Mouse (Mus musculus): Measurements from ENCODE around the gene Mboat2. TPM values are rescaled to one million over a fixed set of nuclear protein-coding genes. Genes with fewer than 3 reads are reported as not detected.

Mboat2 gene
- total and polyA plus RNA-seq, 3 experiments = 0.20 to 1.6 (median 0.98) TPM

DNA sequence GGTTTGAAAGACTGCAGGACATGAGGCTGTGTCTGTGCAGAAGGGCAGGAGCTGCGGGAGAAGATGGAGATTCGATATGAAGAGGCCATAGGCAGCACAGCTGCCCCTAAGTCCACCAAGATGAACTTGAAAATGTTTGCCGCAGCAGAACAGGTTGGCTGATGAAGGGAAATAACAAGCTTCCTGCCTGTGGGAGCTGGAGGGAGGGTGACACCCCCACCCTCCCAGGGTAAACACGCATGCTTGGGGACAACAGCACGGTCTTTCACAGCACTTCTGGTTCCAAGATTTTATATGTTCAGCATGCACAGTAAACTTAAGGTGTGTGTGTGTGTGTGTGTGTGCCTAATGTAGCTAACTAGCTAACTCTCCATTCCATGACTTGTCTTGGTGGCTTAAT lies 38.6 kb downstream of the Mboat2 start:
- Histone ChIP-seq H3K27me3 (ENCODE audit: insufficient read depth, low read length) (no peaks in the 10 kb centered on the region), H3K4me3 (ENCODE audit: low read depth, low read length) (no peak overlapping the region), H3K9me3 (replicated peaks) (no peaks in the 10 kb centered on the region), H3K4me1 (ENCODE audit: insufficient read depth, low read depth, low read length) (peaks cover 33% of the 10 kb centered on the region), H3K36me3 (replicated peaks) (peaks cover 12% of the 10 kb centered on the region)
- TF ChIP-seq TAL1 (conservative IDR thresholded peaks at IDR 0.05; ENCODE audit: low read depth, low read length) (no peak), GATA1 (IDR thresholded peaks at IDR 0.05; ENCODE audit: borderline replicate concordance, low read length) (no peak), GATA2 (IDR thresholded peaks at IDR 0.05; ENCODE audit: borderline replicate concordance, low read depth, low read length) (no peak), CTCF (IDR thresholded peaks at IDR 0.05; ENCODE audit: low read depth, low read length) (no peak), POLR2AphosphoS5 (IDR thresholded peaks at IDR 0.05; ENCODE audit: insufficient replicate concordance, low read depth, low read length) (no peak)
- DNase-seq (ENCODE audit: low spot score) (no peak), ATAC-seq (ENCODE audit: extremely low read depth, insufficient number of reproducible peaks, low FRiP score, poor library complexity, severe bottlenecking) (no peak)

DNA sequence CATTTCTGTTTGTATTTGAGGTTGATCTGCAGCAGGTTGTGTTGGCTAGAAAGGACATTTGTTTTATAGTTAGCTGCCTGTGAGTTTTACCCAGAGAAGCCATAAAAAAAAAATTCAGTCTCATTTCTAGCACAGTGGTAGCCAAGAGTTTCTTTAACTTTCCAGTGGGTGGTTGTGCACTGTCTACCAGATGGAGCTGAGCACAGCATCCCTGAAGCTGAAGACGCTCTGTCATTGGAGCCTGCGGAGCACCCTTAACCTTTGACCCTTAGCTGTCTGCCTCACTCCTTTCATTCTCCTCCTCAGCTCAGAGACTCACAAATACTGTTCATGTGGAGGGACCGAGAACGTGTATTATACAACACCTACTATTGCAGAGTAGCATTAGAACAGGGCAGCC lies 40.2 kb downstream of the Mboat2 start:
- H3K9me3 ChIP-seq (replicated peaks) = no peaks in the 10 kb centered on the region
- peaks cover 38% of the 10 kb centered on the region for H3K4me1 ChIP-seq (ENCODE audit: insufficient read depth, low read depth, low read length)
- ATAC-seq (ENCODE audit: extremely low read depth, insufficient number of reproducible peaks, low FRiP score, poor library complexity, severe bottlenecking) (no peak), DNase-seq (ENCODE audit: low spot score) (no peak)
- no peak overlapping the region for H3K4me3 ChIP-seq (ENCODE audit: low read depth, low read length)
- H3K27me3 ChIP-seq (ENCODE audit: insufficient read depth, low read length) = no peaks in the 10 kb centered on the region
- no peak for TF ChIP-seq CTCF (IDR thresholded peaks at IDR 0.05; ENCODE audit: low read depth, low read length)
- TF ChIP-seq POLR2AphosphoS5 (IDR thresholded peaks at IDR 0.05; ENCODE audit: insufficient replicate concordance, low read depth, low read length) = no peak
- TF ChIP-seq GATA1 (IDR thresholded peaks at IDR 0.05; ENCODE audit: borderline replicate concordance, low read length) = no peak
- no peak for TF ChIP-seq GATA2 (IDR thresholded peaks at IDR 0.05; ENCODE audit: borderline replicate concordance, low read depth, low read length)
- no peak for TF ChIP-seq TAL1 (conservative IDR thresholded peaks at IDR 0.05; ENCODE audit: low read depth, low read length)
- H3K36me3 ChIP-seq (replicated peaks) = peaks cover 9% of the 10 kb centered on the region

DNA sequence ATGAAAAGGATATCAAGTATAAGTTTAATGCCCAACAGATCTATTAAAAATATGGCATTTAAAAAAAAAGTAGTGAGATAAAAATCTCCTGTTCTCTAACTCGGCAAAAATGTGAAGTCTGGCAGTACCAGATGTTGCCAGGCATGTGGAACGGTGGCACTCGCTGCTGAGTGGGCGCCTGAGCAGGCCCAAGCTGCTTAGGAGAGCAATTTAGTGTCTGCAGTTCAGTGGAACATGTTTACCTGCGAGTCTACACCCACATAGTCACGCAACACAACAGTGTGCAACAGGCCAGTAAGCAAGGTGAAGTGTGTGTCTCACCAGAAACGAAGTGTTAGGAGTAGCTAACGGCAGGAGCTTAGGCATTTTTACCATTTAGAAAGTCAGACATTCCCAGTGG lies 41.6 kb downstream of the Mboat2 start:
- Histone ChIP-seq H3K9me3 (replicated peaks) (no peaks in the 10 kb centered on the region), H3K27me3 (ENCODE audit: insufficient read depth, low read length) (no peaks in the 10 kb centered on the region), H3K4me3 (ENCODE audit: low read depth, low read length) (no peak overlapping the region), H3K36me3 (replicated peaks) (peaks cover 9% of the 10 kb centered on the region), H3K4me1 (ENCODE audit: insufficient read depth, low read depth, low read length) (peaks cover 37% of the 10 kb centered on the region)
- no peak for TF ChIP-seq GATA1 (IDR thresholded peaks at IDR 0.05; ENCODE audit: borderline replicate concordance, low read length)
- no peak for TF ChIP-seq GATA2 (IDR thresholded peaks at IDR 0.05; ENCODE audit: borderline replicate concordance, low read depth, low read length)
- no peak for TF ChIP-seq POLR2AphosphoS5 (IDR thresholded peaks at IDR 0.05; ENCODE audit: insufficient replicate concordance, low read depth, low read length)
- TF ChIP-seq CTCF (IDR thresholded peaks at IDR 0.05; ENCODE audit: low read depth, low read length) = no peak
- no peak for TF ChIP-seq TAL1 (conservative IDR thresholded peaks at IDR 0.05; ENCODE audit: low read depth, low read length)
- ATAC-seq (ENCODE audit: extremely low read depth, insufficient number of reproducible peaks, low FRiP score, poor library complexity, severe bottlenecking) (no peak), DNase-seq (ENCODE audit: low spot score) (no peak)

DNA sequence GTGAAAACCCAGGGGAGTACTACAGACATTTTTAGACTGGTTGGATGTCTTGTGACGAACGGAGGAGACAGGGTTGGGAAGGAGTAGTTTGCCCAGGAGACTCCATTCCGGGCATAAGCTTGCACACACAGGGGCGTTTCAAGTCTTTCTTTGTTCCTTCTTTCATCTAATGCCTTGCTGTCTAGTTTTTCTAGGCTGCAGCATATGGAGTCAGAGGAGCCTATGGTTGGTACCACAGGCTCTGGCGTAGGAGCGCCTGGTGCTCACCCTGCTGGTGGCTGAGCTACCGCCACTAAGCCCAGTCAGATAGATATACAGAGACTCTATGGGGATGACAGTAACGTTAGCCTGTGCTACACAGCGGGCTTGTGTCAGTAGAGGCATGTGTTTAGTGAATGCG lies 42.0 kb downstream of the Mboat2 start:
- no peak overlapping the region for H3K4me3 ChIP-seq (ENCODE audit: low read depth, low read length)
- H3K4me1 ChIP-seq (ENCODE audit: insufficient read depth, low read depth, low read length) = peaks cover 42% of the 10 kb centered on the region
- peaks cover 9% of the 10 kb centered on the region for H3K36me3 ChIP-seq (replicated peaks)
- no peaks in the 10 kb centered on the region for H3K9me3 ChIP-seq (replicated peaks)
- ATAC-seq (ENCODE audit: extremely low read depth, insufficient number of reproducible peaks, low FRiP score, poor library complexity, severe bottlenecking) (no peak), DNase-seq (ENCODE audit: low spot score) (no peak)
- TF ChIP-seq CTCF (IDR thresholded peaks at IDR 0.05; ENCODE audit: low read depth, low read length) (no peak), GATA2 (IDR thresholded peaks at IDR 0.05; ENCODE audit: borderline replicate concordance, low read depth, low read length) (no peak), GATA1 (IDR thresholded peaks at IDR 0.05; ENCODE audit: borderline replicate concordance, low read length) (no peak), POLR2AphosphoS5 (IDR thresholded peaks at IDR 0.05; ENCODE audit: insufficient replicate concordance, low read depth, low read length) (no peak), TAL1 (conservative IDR thresholded peaks at IDR 0.05; ENCODE audit: low read depth, low read length) (no peak)
- no peaks in the 10 kb centered on the region for H3K27me3 ChIP-seq (ENCODE audit: insufficient read depth, low read length)

DNA sequence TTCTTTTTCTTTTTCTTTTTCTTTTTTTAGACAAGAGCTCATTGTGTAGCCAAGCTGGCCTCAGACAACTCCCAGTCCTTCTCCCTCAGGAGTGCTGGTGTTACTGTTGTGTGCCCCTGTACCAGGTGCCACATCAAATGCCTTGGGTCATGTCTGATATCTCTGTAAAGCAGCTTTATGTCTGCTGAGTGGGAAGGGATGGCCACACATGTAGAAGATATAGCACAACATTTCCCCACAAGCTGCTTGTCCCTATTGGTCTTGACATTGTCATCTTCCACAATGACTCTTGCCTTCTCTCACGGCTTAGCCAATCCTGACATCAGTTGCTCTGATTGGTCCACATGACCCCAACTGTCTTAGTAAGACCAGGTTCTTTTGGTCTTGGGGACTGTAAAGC lies 45.2 kb downstream of the Mboat2 start:
- Histone ChIP-seq H3K36me3 (replicated peaks) (peaks cover 1% of the 10 kb centered on the region), H3K4me1 (ENCODE audit: insufficient read depth, low read depth, low read length) (peaks cover 54% of the 10 kb centered on the region), H3K27me3 (ENCODE audit: insufficient read depth, low read length) (no peaks in the 10 kb centered on the region), H3K4me3 (ENCODE audit: low read depth, low read length) (no peak overlapping the region), H3K9me3 (replicated peaks) (no peaks in the 10 kb centered on the region)
- no peak for ATAC-seq (ENCODE audit: extremely low read depth, insufficient number of reproducible peaks, low FRiP score, poor library complexity, severe bottlenecking)
- TF ChIP-seq GATA2 (IDR thresholded peaks at IDR 0.05; ENCODE audit: borderline replicate concordance, low read depth, low read length) (no peak), TAL1 (conservative IDR thresholded peaks at IDR 0.05; ENCODE audit: low read depth, low read length) (no peak), POLR2AphosphoS5 (IDR thresholded peaks at IDR 0.05; ENCODE audit: insufficient replicate concordance, low read depth, low read length) (no peak), CTCF (IDR thresholded peaks at IDR 0.05; ENCODE audit: low read depth, low read length) (no peak), GATA1 (IDR thresholded peaks at IDR 0.05; ENCODE audit: borderline replicate concordance, low read length) (no peak)
- no peak for DNase-seq (ENCODE audit: low spot score)

DNA sequence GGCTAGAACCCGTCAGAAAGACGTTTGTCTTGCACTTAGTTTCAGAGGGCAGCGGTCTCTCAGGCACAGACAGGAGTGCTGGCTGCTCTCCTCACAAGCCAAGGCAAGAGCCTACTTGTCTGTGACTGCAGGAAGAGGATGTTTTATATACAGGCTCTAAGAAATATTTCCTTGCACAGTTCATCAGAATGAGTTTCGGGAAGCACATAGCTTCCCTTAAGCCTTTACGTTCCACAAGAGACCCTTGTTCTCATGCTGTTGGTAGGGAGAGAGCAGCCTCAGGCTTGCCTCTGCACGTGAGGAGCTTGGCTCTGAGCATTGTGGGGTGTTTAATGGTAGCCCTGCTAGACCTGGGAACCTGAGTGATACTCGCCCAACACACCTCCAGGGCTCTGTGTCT lies 46.6 kb downstream of the Mboat2 start:
- DNase-seq (ENCODE audit: low spot score) (no peak), ATAC-seq (ENCODE audit: extremely low read depth, insufficient number of reproducible peaks, low FRiP score, poor library complexity, severe bottlenecking) (no peak)
- H3K4me3 ChIP-seq (ENCODE audit: low read depth, low read length) = no peak overlapping the region
- no peaks in the 10 kb centered on the region for H3K27me3 ChIP-seq (ENCODE audit: insufficient read depth, low read length)
- no peak for TF ChIP-seq GATA2 (IDR thresholded peaks at IDR 0.05; ENCODE audit: borderline replicate concordance, low read depth, low read length)
- TF ChIP-seq CTCF (IDR thresholded peaks at IDR 0.05; ENCODE audit: low read depth, low read length) = no peak
- TF ChIP-seq GATA1 (IDR thresholded peaks at IDR 0.05; ENCODE audit: borderline replicate concordance, low read length) = no peak
- TF ChIP-seq TAL1 (conservative IDR thresholded peaks at IDR 0.05; ENCODE audit: low read depth, low read length) = no peak
- no peak for TF ChIP-seq POLR2AphosphoS5 (IDR thresholded peaks at IDR 0.05; ENCODE audit: insufficient replicate concordance, low read depth, low read length)
- peaks cover 53% of the 10 kb centered on the region for H3K4me1 ChIP-seq (ENCODE audit: insufficient read depth, low read depth, low read length)
- H3K9me3 ChIP-seq (replicated peaks) = no peaks in the 10 kb centered on the region
- H3K36me3 ChIP-seq (replicated peaks) = peaks cover 4% of the 10 kb centered on the region
